Mouse (Mus musculus) lung, postnatal 14 days (tissue): ENCODE measurements around the gene Slc25a14.

Source experiments
- DNase-seq: peaks from one replicate; pipeline ENCODE4 v3.0.0; 2021

The Slc25a14 gene

DNA sequence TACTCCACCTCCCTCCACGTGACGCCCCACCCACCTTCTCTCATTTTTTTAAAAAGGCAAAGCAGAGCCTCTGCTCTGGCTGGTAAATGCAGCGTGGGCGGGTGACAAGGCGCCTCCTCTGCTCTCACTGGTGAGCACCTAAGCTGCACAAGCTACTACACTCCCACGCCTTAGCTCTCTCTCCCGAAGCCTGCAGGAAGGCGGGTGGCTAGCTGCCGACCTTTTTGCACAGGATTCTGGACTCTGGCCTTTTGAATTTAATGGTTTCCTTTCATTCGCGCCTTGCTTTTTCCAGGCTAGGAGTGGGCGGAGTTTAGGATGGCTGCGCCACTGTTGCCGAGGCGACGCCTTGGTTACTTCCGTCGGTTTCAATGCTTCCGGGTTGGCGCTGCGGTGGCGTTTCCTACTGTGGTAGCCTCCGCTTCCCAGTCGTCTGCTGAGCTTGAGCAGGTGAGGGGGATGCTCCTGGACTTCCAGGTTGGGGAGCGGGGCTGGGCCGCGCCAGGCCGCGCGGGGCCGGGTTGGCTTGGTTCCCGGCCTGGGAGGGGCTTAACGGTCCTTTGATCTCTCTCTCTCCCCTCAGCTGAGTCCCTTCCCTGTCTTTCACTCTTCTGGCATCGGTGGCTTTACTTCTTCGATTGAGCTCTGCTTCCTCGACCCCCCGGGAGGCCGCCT, at the start of gene Slc25a14:
Gene Slc25a14, plus strand, starts transcription at position 35 of the 675 bp plus-strand sequence.
- peak; percentile 72 for DNase-seq

- DNase-seq = no peak
Measured at GRCm38 (mm10) chrX:48583332-48583731, 39.9 kb upstream of the Slc25a14 start.

GRCm38 (mm10) chrX:48593721-48594098, 29.5 kb upstream of the Slc25a14 start:
- no peak for DNase-seq

DNA sequence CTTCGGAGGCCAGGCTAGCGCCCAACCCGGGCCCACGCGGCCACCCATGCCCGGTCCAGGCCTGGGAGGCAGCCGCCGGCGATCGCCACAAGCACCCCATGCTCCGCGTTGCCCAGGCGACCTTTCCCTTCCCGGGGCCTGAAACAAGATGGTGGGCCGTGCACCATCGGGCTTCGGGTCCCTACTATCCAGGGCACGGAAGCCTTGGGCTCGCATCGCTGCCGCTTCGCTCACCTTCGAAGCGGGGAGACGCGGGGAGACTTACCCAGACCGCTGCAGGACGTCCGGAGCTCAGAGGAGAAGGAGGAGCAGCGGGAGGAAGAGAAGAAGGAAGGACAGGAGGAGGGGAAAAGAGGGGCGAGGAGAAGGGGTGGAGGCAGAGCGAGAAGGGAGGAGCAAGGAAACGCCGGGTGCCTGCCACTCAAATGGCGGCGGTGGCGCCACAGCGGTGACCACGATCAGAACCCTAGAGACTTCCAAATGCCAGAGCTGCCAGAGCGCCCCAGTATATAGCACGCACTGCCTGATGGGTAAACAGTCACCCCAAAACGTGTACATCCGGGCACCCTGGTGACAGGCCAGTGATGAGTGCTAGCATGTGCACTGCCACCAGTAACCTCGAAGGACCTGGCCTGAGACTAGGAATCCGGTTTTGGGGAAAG, 29.0 kb upstream of the Slc25a14 start, which contains the start of gene Zfp280c:
Gene Zfp280c, minus strand, starts transcription at position 406 of the 662 bp plus-strand sequence.
- DNase-seq = peak; percentile 61

GRCm38 (mm10) chrX:48596053-48596452, 27.2 kb upstream of the Slc25a14 start:
- DNase-seq = no peak

- no peak for DNase-seq
Measured at GRCm38 (mm10) chrX:48596906-48597305, 26.3 kb upstream of the Slc25a14 start.

DNA sequence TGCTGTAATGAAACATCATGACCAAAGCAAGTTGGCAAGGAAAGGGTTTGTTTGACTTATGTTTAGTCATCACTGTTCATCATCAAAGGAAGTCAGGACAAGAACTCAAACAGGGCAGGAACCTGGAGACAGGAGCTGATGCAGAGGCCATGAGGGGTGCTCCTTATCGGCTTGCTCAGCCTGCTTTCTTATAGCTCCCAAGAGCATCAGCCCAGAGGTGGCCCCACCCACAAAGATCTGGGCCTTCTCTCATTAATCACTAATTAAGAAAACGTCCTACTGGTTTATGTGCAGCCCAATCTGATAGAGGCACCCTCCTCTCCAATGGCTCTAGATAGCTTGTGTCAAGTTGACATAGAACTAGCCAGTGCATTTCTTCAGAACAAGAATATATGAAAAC, 18.3 kb upstream of the Slc25a14 start:
- no peak for DNase-seq

- no peak for DNase-seq
Measured at GRCm38 (mm10) chrX:48623049-48623378, 199 bp upstream of the Slc25a14 start.

DNA sequence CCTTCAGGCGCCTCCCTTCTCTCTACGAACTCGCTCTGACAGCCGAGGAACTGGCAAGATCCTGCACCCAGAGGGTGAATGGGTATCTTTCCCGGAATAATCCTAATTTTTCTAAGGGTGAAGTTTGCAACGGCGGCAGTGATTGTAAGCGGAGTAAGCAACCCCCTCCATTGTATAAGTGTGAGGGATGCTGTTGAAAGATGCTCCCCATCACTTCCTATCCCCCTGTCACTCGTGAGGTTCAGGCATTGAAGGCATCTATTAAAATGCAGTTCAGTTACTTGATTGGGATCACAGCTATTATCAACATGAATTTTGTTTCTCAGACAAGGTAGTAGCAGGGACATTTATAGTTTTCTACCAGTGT, 824 bp downstream of the Slc25a14 start:
- DNase-seq = no peak

- DNase-seq = no peak
Measured at GRCm38 (mm10) chrX:48637032-48637431, 13.8 kb downstream of the Slc25a14 start.

GRCm38 (mm10) chrX:48644122-48644521, 20.9 kb downstream of the Slc25a14 start:
- peak; percentile 24 for DNase-seq

- DNase-seq = no peak
Measured at GRCm38 (mm10) chrX:48666807-48667206, 43.6 kb downstream of the Slc25a14 start.

- no peak for DNase-seq
Measured at GRCm38 (mm10) chrX:48669588-48669987, 46.4 kb downstream of the Slc25a14 start.

DNA sequence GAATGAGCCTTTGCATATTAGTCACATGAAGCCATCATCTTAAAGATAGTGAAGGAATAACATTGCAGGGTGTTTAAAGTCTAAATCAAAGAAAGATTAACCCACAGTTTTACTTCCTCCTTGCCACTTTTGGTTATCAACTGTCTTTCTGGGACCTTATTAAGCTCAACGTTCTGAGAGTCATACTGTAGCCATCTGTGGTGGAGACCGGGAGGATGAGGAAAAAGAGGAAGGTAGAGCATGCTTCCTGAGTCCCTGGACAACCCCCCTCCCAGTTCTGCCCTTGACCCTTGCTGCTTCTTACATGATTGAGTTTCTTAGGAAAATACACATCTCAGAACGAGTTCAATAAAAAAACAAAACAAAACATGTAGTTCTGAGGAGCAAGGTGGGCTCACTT, 48.5 kb downstream of the Slc25a14 start:
- no peak for DNase-seq

GRCm38 (mm10) chrX:48674171-48674570, 51.0 kb downstream of the Slc25a14 start, which contains the start of gene Gpr119:
TSS of gene Gpr119 (minus strand) at chrX:48674478.
- DNase-seq = no peak

GRCm38 (mm10) chrX:48683451-48683850, 60.2 kb downstream of the Slc25a14 start:
- DNase-seq = peak; percentile 37

GRCm38 (mm10) chrX:48683857-48684256, 60.6 kb downstream of the Slc25a14 start:
- DNase-seq = no peak

DNA sequence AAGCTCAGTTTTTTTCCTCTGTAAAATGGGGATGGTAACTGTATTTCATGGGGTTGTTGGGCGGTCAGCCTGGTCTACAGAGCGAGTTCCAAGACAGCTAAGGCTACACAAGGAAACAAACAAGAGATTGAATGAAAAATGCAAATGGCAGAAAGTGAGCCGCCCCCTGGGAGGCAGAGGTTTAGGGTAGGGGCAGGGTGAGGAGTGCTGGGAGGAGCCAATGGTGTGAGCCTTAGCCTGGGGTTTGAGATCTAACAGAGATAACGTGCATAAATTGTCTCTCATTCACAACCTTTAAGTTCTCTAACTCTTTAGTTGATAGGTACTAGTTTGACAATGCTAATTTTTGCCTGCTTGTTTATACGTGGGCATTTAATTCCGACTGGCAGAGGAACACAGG, 71.2 kb downstream of the Slc25a14 start:
- no peak for DNase-seq

DNA sequence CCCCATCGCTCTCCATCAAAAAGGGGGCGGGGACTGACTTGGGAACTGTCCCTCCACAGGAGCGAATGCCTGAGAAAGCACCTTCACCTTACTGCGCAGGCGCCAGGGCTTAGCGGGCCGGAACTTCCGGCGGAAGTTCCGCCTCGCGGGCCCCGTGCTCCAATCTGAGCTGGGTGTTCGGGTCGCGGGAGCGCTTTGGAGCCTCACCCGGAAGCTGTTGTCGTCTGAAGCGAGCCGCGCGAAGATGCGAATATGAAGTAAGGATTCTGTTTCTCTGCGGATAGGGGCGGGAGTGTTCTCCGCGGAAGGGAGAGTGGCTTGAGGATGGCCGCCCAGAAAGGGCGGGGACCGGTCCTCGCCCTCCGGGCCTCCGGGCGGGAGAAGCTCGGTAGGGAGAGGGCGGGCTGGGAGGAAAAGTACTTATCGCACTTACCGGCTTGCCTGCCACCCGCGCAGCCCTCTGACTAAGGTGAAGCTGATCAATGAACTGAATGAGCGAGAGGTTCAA, 71.7 kb downstream of the Slc25a14 start, which contains the start of gene Rbmx2:
Gene Rbmx2, plus strand, starts transcription at position 141 of the 508 bp plus-strand sequence.
- DNase-seq = peak; percentile 85

- no peak for DNase-seq
Measured at GRCm38 (mm10) chrX:48709701-48710100, 86.5 kb downstream of the Slc25a14 start.
